In the genomic region with DNA sequence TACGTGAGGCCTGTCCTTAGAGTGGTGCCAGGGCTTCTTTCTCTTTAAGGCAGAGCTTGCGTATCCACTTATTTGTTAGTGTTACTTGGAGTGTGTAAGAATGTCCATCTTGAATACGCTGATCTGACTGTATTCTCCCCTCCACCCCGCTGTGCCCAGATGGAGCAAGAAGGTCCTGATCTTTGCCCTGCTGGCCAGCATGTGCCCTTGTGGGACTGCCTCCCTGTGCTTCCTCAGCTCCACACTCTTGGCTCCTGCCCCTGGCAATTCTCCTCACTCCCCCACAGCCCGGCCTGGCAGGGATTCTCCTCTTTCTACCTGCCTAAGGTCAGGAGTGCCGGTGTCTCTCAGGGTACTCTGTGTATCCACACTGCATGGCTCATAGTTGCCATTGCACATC, we compare ENCODE assay signal across 18 mouse cellular contexts. TPM values are rescaled to one million over a fixed set of nuclear protein-coding genes. Genes with fewer than 3 reads are reported as not detected.
DNase-seq lines count a peak whose midpoint lies in the region; ATAC-seq lines count a peak whose summit lies in the region.
"Had no signal": no experiment of that assay in that cellular context is flagged by ENCODE, and none has a peak within 500 bp of the region (broad histone marks: within the 10 kb centered on the region; RNA-seq: fewer than 3 reads in every experiment).

No protein-coding gene starts in this region.

- peaks cover 9% of the 10 kb centered on the region for H3K27me3 ChIP-seq in kidney, embryonic 16.5 days (ENCODE audit: insufficient read depth, low read length)

- no peaks in the 10 kb centered on the region for H3K36me3 ChIP-seq in kidney, embryonic 16.5 days (ENCODE audit: insufficient read depth, low read length)
- H3K36me3 ChIP-seq: heart, embryonic 12.5 days; hindbrain, embryonic 10.5 days had no signal

- no peaks in the 10 kb centered on the region for H3K4me1 ChIP-seq in kidney, embryonic 16.5 days (ENCODE audit: insufficient read depth, low read length)
- H3K4me1 ChIP-seq: heart, embryonic 12.5 days; hindbrain, embryonic 10.5 days had no signal

- WGBS in kidney, embryonic 16.5 days, result 82% methylated on average over 6 of the region's 6 CpGs

- H3K4me2 ChIP-seq in kidney, embryonic 16.5 days (replicated peaks; ENCODE audit: low read depth, low read length), result no peak overlapping the region
- H3K4me2 ChIP-seq: forebrain, embryonic 13.5 days; heart, embryonic 12.5 days; hindbrain, embryonic 14.5 days had no signal

- H3K4me3 ChIP-seq in kidney, embryonic 16.5 days (ENCODE audit: low read length), result no peak overlapping the region
- H3K4me3 ChIP-seq: forebrain, embryonic 13.5 days; heart, embryonic 12.5 days; hindbrain, embryonic 10.5 days had no signal

- no peak overlapping the region for H3K9ac ChIP-seq in kidney, embryonic 16.5 days (replicated peaks; ENCODE audit: low read length)
- H3K9ac ChIP-seq: forebrain, embryonic 13.5 days; forebrain, postnatal 0 days; heart, embryonic 12.5 days; hindbrain, embryonic 14.5 days had no signal

- H3K27ac ChIP-seq in kidney, embryonic 16.5 days (ENCODE audit: low read length), result no peak overlapping the region
- H3K27ac ChIP-seq: forebrain, embryonic 13.5 days; hindbrain, embryonic 10.5 days; hindbrain, embryonic 14.5 days had no signal

- no peak for ATAC-seq in kidney, embryonic 16.5 days (ENCODE audit: low FRiP score, low TSS enrichment)
- ATAC-seq: CD4-positive, CD25-positive, alpha-beta regulatory T cell, adult 4 months; forebrain, embryonic 13.5 days; forebrain, postnatal 0 days had no signal

- no peaks in the 10 kb centered on the region for H3K9me3 ChIP-seq in kidney, embryonic 16.5 days (ENCODE audit: low read length)
- H3K9me3 ChIP-seq: forebrain, embryonic 13.5 days; heart, embryonic 12.5 days; hindbrain, embryonic 10.5 days had no signal

- DNase-seq in adrenal gland, adult 2 months, result peak; percentile 16
- DNase-seq in adrenal gland, adult 8-10 months, result no peak
- DNase-seq in kidney, adult 18-20 months, result peak; percentile 66
- peak; percentile 87 for DNase-seq in kidney, adult 9 months
- DNase-seq in kidney, postnatal 36 days, result peak; percentile 82 to 89
- DNase-seq in cerebellum, postnatal 4 days (ENCODE audit: low spot score in 2 of 2), result no peak
- DNase-seq: B cell, adult 2 months; cerebellum, adult 11 months; cerebellum, adult 8-10 months; cerebellum, postnatal 14 days; forebrain, postnatal 0 days; gastrocnemius, postnatal 25 days had no signal

RNA-seq across cellular contexts. Expression of gene Mtif3, which starts 17.8 kb away (rescaled TPM):
- total RNA-seq in adrenal gland, adult 2 months (2021), result 10 to 100 TPM; 29.0 to 39.8 TPM
- polyA plus RNA-seq in adrenal gland, adult 2 months (2012; rRNA removed), result 8.6 and 9.5 TPM in 2 replicates
- total RNA-seq in adrenal gland, adult 8-10 months (2022), result 10 to 100 TPM; 30.6 to 38.0 (median 34.2) TPM
- 23.1 and 26.0 TPM in 2 replicates for polyA plus RNA-seq in kidney, embryonic 16.5 days (2015; fragmentation: Nextera tagmentation; extraction: Ambion mirVana)

RNA-seq across cellular contexts. Expression of gene Gtf3a, which starts 32.9 kb away (rescaled TPM):
- 10 to 100 TPM; 30.1 to 30.4 TPM for total RNA-seq in adrenal gland, adult 2 months (2021)
- 47.9 and 51.0 TPM in 2 replicates for polyA plus RNA-seq in adrenal gland, adult 2 months (2012; rRNA removed)
- total RNA-seq in adrenal gland, adult 8-10 months (2022), result 10 to 100 TPM; 24.8 to 30.4 (median 28.6) TPM
- polyA plus RNA-seq in kidney, embryonic 16.5 days (2015; fragmentation: Nextera tagmentation; extraction: Ambion mirVana), result 122 and 128 TPM in 2 replicates

Comparison
In these comparisons a context has a peak if more than half of its experiments do, and no peak if none do; other contexts are left out.
1. DNase-seq: peak in adrenal gland, adult 2 months (single experiment), kidney, adult 18-20 months (single experiment), kidney, adult 9 months (single experiment) and kidney, postnatal 36 days (2 of 2); none in adrenal gland, adult 8-10 months (single experiment) and cerebellum, postnatal 4 days (0 of 2).